Mouse (Mus musculus): ENCODE data around the gene Uggt2. TPM values are rescaled to one million over a fixed set of nuclear protein-coding genes. Genes with fewer than 3 reads are reported as not detected.

Gene Uggt2
- total and polyA plus RNA-seq, 2 experiments = 0.98 to 3.0 TPM

DNA sequence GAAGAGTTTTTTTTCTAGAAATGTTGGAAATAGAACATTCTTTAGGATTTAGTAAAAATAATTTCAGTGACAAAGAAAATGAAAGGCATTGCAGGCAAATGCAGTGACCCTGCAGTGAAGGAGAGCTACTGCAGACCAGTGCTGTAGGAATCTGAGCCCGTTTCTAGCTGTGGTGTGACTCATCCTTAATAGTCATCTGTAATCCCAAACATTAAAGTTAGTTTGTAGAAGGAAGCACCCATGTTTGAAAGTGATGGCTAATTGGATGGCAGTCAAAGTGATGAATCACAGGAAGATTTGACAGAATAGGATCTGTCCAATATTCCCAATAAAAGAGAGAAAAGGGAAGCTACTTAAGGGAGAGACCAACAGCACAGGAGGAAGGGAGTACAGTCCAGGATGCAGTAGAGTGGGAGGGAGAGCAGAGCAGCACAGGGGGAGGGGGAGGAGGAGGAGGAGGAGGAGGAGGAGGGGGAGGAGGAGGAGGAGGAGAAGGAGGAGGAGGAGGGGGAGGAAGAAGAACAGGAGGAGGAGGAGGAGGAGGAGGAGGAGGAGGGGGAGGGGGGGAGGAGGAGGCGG, 71.5 kb downstream of the Uggt2 start:
- Histone ChIP-seq H3K9ac (ENCODE audit: low read depth, low read length) (no peak overlapping the region), H3K4me3 (ENCODE audit: insufficient read depth, low read depth, low read length) (no peak overlapping the region), H3K79me2 (ENCODE audit: control insufficient read depth, insufficient read depth, low read length) (no peaks in the 10 kb centered on the region), H3K36me3 (ENCODE audit: control insufficient read depth, insufficient read depth, low read length) (no peaks in the 10 kb centered on the region), H3K27me3 (ENCODE audit: control insufficient read depth, insufficient read depth, low read length) (no peaks in the 10 kb centered on the region), H3K27ac (replicated peaks; ENCODE audit: insufficient read depth, low read depth, low read length) (no peak overlapping the region), H3K4me1 (ENCODE audit: control insufficient read depth, insufficient read depth, low read length) (no peaks in the 10 kb centered on the region)
- 78% methylated on average over 2 of the region's 2 CpGs for WGBS
- no peak for TF ChIP-seq CTCF (IDR thresholded peaks at IDR 0.05; ENCODE audit: low read depth, low read length)
- TF ChIP-seq POLR2A (IDR thresholded peaks at IDR 0.05; ENCODE audit: extremely low read depth, insufficient read depth, low read length) = no peak
- no peak for DNase-seq (ENCODE audit: extremely low read depth, low read depth, low spot score)

DNA sequence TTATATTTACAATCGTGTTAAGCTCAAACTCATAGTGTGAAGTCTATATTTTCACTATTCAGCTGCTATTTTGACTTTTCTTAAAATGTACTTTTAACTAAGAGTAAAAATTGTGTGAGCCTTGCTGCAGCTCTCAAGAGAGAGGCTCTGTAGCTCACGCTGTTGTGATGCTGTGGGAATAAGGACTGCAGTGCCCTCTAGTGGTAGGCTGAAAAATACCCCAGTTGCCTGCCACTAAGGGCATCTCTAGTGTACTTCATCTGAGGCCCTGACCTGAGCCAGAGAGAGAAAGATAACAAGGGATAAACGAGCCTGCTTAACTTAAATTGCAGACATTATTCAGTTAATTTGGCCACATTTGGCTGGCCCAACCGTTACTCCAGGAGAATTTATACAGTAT, 72.1 kb downstream of the Uggt2 start:
- DNase-seq (ENCODE audit: extremely low read depth, low read depth, low spot score) = peak; percentile 71
- no peak overlapping the region for H3K27ac ChIP-seq (replicated peaks; ENCODE audit: insufficient read depth, low read depth, low read length)
- H3K4me3 ChIP-seq (ENCODE audit: insufficient read depth, low read depth, low read length) = no peak overlapping the region
- TF ChIP-seq CTCF (IDR thresholded peaks at IDR 0.05; ENCODE audit: low read depth, low read length) = peak; percentile 72
- no peak for TF ChIP-seq POLR2A (IDR thresholded peaks at IDR 0.05; ENCODE audit: extremely low read depth, insufficient read depth, low read length)
- no peaks in the 10 kb centered on the region for H3K4me1 ChIP-seq (ENCODE audit: control insufficient read depth, insufficient read depth, low read length)
- 32% methylated on average over 4 of the region's 4 CpGs for WGBS
- H3K27me3 ChIP-seq (ENCODE audit: control insufficient read depth, insufficient read depth, low read length) = no peaks in the 10 kb centered on the region
- H3K79me2 ChIP-seq (ENCODE audit: control insufficient read depth, insufficient read depth, low read length) = no peaks in the 10 kb centered on the region
- no peaks in the 10 kb centered on the region for H3K36me3 ChIP-seq (ENCODE audit: control insufficient read depth, insufficient read depth, low read length)
- no peak overlapping the region for H3K9ac ChIP-seq (ENCODE audit: low read depth, low read length)

DNA sequence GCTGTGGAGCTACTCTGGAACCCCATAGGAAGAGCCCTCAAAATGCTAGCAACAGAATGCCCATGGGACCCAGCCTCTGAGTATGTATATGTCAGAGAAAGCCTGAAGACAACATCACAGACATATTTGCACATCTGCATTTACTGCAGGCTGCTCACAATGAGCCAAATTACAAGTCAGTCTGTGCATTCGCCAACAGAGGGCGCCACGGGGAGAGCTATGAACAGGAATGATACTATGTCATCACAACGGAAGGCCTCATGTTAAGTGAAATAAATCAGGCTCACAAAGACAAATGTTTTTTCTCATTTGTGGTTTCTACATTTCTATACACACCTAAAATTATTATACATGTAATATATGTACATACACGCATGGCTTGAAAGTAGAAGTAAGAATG, 73.3 kb downstream of the Uggt2 start:
- Histone ChIP-seq H3K27me3 (ENCODE audit: control insufficient read depth, insufficient read depth, low read length) (no peaks in the 10 kb centered on the region), H3K36me3 (ENCODE audit: control insufficient read depth, insufficient read depth, low read length) (no peaks in the 10 kb centered on the region), H3K9ac (ENCODE audit: low read depth, low read length) (no peak overlapping the region), H3K79me2 (ENCODE audit: control insufficient read depth, insufficient read depth, low read length) (no peaks in the 10 kb centered on the region), H3K27ac (replicated peaks; ENCODE audit: insufficient read depth, low read depth, low read length) (no peak overlapping the region), H3K4me1 (ENCODE audit: control insufficient read depth, insufficient read depth, low read length) (no peaks in the 10 kb centered on the region), H3K4me3 (ENCODE audit: insufficient read depth, low read depth, low read length) (no peak overlapping the region)
- 77% methylated on average over 5 of the region's 5 CpGs for WGBS
- TF ChIP-seq CTCF (IDR thresholded peaks at IDR 0.05; ENCODE audit: low read depth, low read length) (peak; percentile 40; the same call in 1 of the 2 replicates), POLR2A (IDR thresholded peaks at IDR 0.05; ENCODE audit: extremely low read depth, insufficient read depth, low read length) (no peak)
- peak; percentile 21 for DNase-seq (ENCODE audit: extremely low read depth, low read depth, low spot score)

DNA sequence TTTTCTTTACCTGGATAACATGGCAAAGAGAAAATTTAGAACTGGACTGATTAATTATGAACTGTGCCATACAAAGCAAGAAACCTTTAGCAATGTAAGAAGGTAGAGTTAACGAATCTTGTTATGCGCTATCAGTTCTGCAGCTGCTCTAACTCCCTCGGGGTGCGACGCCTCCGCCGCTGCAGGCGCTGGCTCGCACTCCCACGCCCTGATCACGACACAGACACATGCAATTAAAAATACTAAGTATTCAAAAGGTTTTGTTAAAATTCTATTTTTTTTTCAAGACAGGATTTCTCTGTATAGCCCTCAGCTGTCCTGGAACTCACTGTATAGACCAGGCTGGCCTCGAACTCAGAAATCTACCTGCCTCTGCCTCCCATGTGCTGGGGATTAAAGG, 85.7 kb downstream of the Uggt2 start:
- no peak overlapping the region for H3K27ac ChIP-seq (replicated peaks; ENCODE audit: insufficient read depth, low read depth, low read length)
- TF ChIP-seq POLR2A (IDR thresholded peaks at IDR 0.05; ENCODE audit: extremely low read depth, insufficient read depth, low read length) (no peak), CTCF (IDR thresholded peaks at IDR 0.05; ENCODE audit: low read depth, low read length) (no peak)
- no peaks in the 10 kb centered on the region for H3K4me1 ChIP-seq (ENCODE audit: control insufficient read depth, insufficient read depth, low read length)
- no peak for DNase-seq (ENCODE audit: extremely low read depth, low read depth, low spot score)
- H3K27me3 ChIP-seq (ENCODE audit: control insufficient read depth, insufficient read depth, low read length) = no peaks in the 10 kb centered on the region
- H3K36me3 ChIP-seq (ENCODE audit: control insufficient read depth, insufficient read depth, low read length) = no peaks in the 10 kb centered on the region
- no peak overlapping the region for H3K4me3 ChIP-seq (ENCODE audit: insufficient read depth, low read depth, low read length)
- no peak overlapping the region for H3K9ac ChIP-seq (ENCODE audit: low read depth, low read length)
- 93% methylated on average over 12 of the region's 12 CpGs for WGBS
- no peaks in the 10 kb centered on the region for H3K79me2 ChIP-seq (ENCODE audit: control insufficient read depth, insufficient read depth, low read length)

DNA sequence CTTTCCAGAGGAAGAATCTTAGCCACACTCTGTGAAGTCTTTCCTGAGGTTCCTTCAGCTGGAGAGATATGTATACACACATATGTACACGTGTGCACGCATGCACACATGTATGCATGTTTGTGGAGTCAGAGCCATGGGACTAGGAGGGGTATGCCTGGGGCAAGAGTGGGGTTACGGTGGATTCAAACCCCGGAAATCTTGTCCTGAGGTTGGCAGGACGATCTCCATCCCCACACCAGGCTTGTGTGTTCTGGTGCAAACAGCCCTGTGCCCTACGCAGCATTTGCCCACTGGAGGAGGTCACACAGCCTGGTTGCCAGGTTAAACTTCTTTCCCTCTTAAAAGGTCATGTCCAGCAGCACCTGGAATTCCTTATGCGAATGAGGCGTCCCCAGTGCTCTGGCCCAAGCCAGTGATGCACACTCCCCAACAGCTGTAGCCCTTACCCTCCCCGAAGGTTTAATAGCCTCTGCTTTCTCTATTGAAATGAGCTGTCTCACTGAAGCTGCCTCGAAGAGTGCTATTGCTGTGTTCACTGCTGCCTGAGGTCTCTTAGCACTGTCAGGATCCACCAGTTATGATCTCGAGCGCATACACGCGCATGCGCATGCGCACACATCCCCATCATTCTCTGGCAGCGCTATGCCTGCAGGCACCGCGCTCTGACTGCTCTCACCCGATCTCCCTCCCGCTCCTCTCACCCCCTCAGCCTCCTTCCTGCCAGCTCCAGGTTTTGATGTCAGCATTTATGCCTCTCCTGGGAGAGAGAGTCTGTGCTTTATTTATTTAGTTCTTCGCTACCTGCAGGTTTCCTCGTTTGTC, 86.4 kb downstream of the Uggt2 start:
- TF ChIP-seq POLR2A (IDR thresholded peaks at IDR 0.05; ENCODE audit: extremely low read depth, insufficient read depth, low read length) (no peak), CTCF (IDR thresholded peaks at IDR 0.05; ENCODE audit: low read depth, low read length) (no peak)
- H3K4me3 ChIP-seq (ENCODE audit: insufficient read depth, low read depth, low read length) = no peak overlapping the region
- H3K36me3 ChIP-seq (ENCODE audit: control insufficient read depth, insufficient read depth, low read length) = no peaks in the 10 kb centered on the region
- H3K79me2 ChIP-seq (ENCODE audit: control insufficient read depth, insufficient read depth, low read length) = no peaks in the 10 kb centered on the region
- 78% methylated on average over 23 of the region's 23 CpGs for WGBS
- peaks cover 2% of the 10 kb centered on the region; the same call in 1 of the 2 replicates for H3K4me1 ChIP-seq (ENCODE audit: control insufficient read depth, insufficient read depth, low read length)
- H3K27me3 ChIP-seq (ENCODE audit: control insufficient read depth, insufficient read depth, low read length) = no peaks in the 10 kb centered on the region
- DNase-seq (ENCODE audit: extremely low read depth, low read depth, low spot score) = no peak
- H3K9ac ChIP-seq (ENCODE audit: low read depth, low read length) = no peak overlapping the region
- no peak overlapping the region for H3K27ac ChIP-seq (replicated peaks; ENCODE audit: insufficient read depth, low read depth, low read length)

DNA sequence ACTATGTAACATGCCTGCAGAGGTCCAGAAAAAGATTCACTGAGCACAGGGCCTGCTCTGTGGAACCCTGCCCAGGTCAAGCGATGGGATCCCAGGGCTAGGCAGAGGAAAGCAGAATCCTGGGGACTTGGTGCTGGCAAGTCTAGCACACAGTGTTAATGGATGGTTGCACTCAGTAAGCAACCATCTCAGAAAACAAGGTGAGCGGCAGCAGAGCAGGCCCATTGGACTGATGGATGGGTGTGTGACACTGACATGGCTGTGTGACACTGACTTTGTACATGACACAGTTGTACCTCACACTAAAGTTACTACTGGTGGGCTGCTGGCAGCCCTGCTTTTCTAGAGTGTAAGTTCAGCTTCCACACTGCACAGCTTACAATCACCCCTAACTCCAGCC, 89.7 kb downstream of the Uggt2 start:
- no peaks in the 10 kb centered on the region for H3K36me3 ChIP-seq (ENCODE audit: control insufficient read depth, insufficient read depth, low read length)
- TF ChIP-seq CTCF (IDR thresholded peaks at IDR 0.05; ENCODE audit: low read depth, low read length) (no peak), POLR2A (IDR thresholded peaks at IDR 0.05; ENCODE audit: extremely low read depth, insufficient read depth, low read length) (no peak)
- no peak overlapping the region for H3K9ac ChIP-seq (ENCODE audit: low read depth, low read length)
- DNase-seq (ENCODE audit: extremely low read depth, low read depth, low spot score) = no peak
- H3K4me1 ChIP-seq (ENCODE audit: control insufficient read depth, insufficient read depth, low read length) = peaks cover 2% of the 10 kb centered on the region; the same call in 1 of the 2 replicates
- no peaks in the 10 kb centered on the region for H3K27me3 ChIP-seq (ENCODE audit: control insufficient read depth, insufficient read depth, low read length)
- no peaks in the 10 kb centered on the region for H3K79me2 ChIP-seq (ENCODE audit: control insufficient read depth, insufficient read depth, low read length)
- 99% methylated on average over 2 of the region's 2 CpGs for WGBS
- H3K4me3 ChIP-seq (ENCODE audit: insufficient read depth, low read depth, low read length) = no peak overlapping the region
- no peak overlapping the region for H3K27ac ChIP-seq (replicated peaks; ENCODE audit: insufficient read depth, low read depth, low read length)
